Mouse (Mus musculus) inflammation-experienced regulatory T-cells (primary cell): Measurements from ENCODE around the gene Lonrf3. TPM values are rescaled to one million over a fixed set of nuclear protein-coding genes. Genes with fewer than 3 reads are reported as not detected.

Experiments
- polyA plus RNA-seq, 2 experiments: library from polyadenylated mRNA; unstranded; fragments of 100-300 nt; shearing (Covaris generic); gene quantifications; one replicate each; pipeline ENCODE4 v1.2.1; 2017

The Lonrf3 gene
- under 1 TPM in 1 of 2 experiments, not detected in 1; 0.16 TPM for polyA plus RNA-seq

DNA sequence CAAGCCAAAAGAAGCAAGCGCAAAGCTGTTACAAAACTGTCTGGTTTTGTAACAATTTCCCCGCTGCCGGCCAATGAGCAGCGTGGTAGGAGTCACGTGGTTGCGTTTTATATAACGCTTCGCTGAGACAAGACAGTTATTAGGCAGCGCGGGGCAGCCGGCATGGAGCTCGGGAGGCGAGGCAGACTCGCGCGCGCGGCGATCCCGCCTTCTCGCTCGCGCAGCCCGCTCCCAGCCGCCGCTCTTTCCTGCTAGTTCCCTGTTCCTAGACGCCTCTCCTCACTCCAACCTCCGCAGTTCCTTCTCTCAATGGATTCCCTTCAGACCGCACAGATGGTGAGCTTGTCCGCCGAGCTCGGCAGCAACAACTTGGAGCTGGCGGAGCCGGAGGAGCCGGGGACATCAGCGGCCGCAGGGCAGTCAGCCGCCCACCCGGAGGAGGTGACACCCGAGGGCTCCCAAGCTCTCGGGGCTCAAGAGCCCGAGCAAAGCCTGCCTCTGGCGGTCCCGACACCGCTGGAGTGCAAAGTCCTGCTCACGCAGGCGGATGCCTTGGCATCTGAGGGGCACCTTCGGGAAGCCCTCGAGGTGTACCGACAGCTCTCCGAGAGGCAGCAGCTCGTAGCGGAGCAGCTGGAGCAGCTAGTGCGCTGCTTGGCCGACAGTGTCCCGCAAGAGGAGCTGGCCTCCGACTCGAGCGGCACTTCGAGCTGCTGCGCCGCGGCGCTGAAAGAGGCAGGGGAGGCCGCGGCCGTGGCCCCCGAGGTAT, at the start of gene Lonrf3:
Gene Lonrf3 (plus strand): TSS at position 83 of the 769 bp plus-strand sequence.

DNA sequence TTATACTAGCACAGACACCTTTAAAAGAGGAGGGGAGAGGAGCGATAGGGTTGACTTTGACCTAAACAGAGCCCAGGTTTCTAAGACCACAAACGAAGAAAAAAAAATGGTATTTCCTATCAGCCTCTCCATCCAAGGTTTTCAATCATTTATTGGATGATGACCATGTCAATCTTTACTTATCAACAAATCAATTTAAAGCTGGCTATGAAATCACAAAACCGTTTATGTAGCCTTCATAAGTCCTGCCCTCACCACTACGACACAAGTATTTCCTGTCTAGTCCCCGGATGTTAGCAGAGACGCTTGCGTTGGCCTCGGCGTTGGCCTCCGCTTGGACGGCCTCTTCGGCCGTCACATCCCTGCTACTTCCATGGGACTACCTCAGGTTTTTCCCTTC, 72.8 kb downstream of the Lonrf3 start, which contains the start of gene Gm6268:
Gene Gm6268 (plus strand): TSS at position 301 of the 400 bp plus-strand sequence.

Other genes with a start within 250 kb of the Lonrf3 start
- 1 to 10 TPM in 1 of 2 experiments, not detected in 1; 2.6 TPM for gene Il13ra1, start 216.2 kb upstream of the Lonrf3 start, polyA plus RNA-seq
- 1 to 10 TPM in 1 of 2 experiments, not detected in 1; 1.1 TPM for gene Zcchc12, start 132.4 kb upstream of the Lonrf3 start, polyA plus RNA-seq
- gene Gm6268, start 72.9 kb downstream of the Lonrf3 start, polyA plus RNA-seq = not detected
- not detected for gene Gm14569, start 163.5 kb downstream of the Lonrf3 start, polyA plus RNA-seq